Mouse (Mus musculus) left cerebral cortex, postnatal 36 days (tissue): ENCODE results near the gene Rbm7. TPM values are rescaled to one million over a fixed set of nuclear protein-coding genes. Genes with fewer than 3 reads are reported as not detected.
"Not testable (repeated sequence)": the region's sequence is repeated elsewhere in the genome, so short reads cannot be mapped to it uniquely, and the experiment has no call there.

Experiments used
- DNase-seq, 2 experiments: peaks; one replicate each; pipeline ENCODE4 v3.0.0; 2021 to 2022; ENCODE audit warnings: low spot score in 2 of 2, mixed read lengths in 1 of 2
- intact Hi-C: fragments of 180-260 bp; cut with DNase I; formaldehyde crosslinking; loops from one replicate; pipeline ENCODE4 v1.15.1; 2025
- total RNA-seq, 2 experiments: library from RNA; stranded (reverse); gene quantifications; 2 replicates each; pipeline ENCODE4 v1.2.3; 2021

Rbm7 gene
- total RNA-seq, result 10 to 100 TPM; 35.2 to 36.5 TPM

- intact Hi-C loops, result loop anchor here (1.0 kb wide), 1 partner anchor 15 kb away; the partner anchor contains the start of gene Rexo2
- DNase-seq, result peak; percentile 96 to 97
Observed at GRCm38 (mm10) chr9:48494817-48495547, at the start of gene Rbm7, which contains the start of gene Gm5617. Gene Rbm7, minus strand, starts transcription at chr9:48495299. Gene Gm5617, plus strand, starts transcription at chr9:48495442.

- DNase-seq, result no peak
- intact Hi-C loops, result no loop called here
Observed at GRCm38 (mm10) chr9:48538688-48539087, 43.6 kb upstream of the Rbm7 start.

DNA sequence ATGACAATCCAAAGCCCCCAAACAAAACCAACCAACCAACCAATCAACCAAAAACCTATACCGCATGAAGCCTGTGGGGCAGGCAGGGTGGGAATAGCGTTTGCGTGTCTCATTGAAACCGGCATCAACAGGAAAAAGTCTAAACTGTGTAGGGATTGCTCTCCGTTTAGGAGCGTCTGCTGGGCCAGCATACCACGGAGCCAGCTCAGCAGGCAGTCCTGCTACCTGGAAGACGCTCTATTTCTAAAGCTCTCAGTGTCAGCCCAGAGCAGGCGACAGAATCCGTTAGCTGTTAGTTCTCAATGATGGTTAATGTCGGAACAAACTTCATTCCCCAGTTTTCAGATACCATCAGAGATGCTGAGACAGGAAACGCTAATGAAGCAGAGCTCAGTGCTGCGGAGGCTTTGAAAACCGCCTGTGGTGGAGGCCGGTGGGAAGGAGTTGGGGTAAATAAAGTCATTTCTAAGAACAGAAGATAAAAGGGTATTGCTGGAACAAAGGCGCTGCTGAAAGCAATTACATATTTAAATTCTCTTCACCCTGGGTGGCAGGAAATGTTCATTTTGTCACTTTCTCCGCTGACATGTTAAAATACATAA lies 43.0 kb upstream of the Rbm7 start:
- DNase-seq, result no peak
- intact Hi-C loops, result no loop called here

DNA sequence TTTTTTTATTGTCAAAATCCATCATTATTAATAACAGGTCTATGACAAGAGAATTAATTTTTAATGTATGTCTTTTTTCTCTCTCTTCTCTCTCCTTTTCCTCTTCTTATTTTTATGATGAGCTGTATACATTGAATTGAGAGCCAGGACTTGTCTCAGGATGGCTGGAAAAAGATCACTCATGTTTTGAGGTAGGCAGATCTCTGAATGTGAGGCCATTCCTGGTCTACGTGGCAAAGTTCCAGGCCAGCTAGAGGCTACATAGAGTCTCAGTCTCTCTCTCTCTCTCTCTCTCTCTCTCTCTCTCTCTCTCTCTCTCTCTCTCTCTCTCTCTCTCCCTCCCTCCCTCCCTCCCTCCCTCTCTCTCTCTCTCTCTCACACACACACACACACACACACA lies 42.5 kb upstream of the Rbm7 start:
- intact Hi-C loops, DNase-seq: not testable (repeated sequence)

GRCm38 (mm10) chr9:48536414-48536813 lies 41.3 kb upstream of the Rbm7 start:
- DNase-seq, result no peak
- intact Hi-C loops, result no loop called here

DNA sequence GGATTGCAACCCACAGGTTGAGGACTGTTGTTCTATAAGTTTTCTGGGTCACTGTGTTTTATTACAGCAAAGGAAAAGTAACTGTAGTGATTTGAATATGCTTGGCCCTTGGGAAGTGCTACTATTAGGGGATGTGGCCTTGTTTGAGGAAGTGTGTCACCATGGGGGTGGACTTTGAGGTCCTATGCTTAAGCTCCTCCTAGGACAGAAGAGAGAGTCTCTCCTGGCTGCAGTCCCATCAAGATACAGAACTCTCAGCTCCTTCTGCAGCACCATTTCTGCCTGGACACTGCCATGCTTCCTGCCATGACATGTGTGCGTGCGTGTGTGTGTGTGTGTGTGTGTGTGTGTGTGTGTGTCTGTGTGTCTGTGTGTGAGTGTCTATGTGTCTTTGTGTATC lies 37.6 kb upstream of the Rbm7 start:
- DNase-seq, result no peak
- intact Hi-C loops, result no loop called here

- intact Hi-C loops, result no loop called here
- no peak for DNase-seq
Observed at GRCm38 (mm10) chr9:48532203-48532602, 37.1 kb upstream of the Rbm7 start.

DNA sequence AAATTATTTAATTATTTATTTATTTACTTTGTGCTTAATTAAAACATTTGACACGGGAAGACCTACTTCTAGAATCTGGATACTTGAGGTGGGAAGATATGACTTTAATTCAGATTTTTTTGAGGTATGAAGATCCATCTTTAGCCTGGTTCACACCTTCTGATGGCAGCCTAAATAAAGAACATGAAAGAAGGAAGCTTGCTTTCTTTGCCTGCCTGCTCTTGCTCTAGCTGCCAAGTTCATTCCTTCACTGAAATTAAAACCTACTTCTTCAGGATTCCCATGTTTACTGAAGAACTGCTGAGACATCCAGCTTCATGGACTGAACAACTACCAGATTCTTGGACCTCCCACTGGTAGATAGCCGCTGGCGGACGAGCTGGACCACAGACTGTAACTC lies 36.2 kb upstream of the Rbm7 start:
- intact Hi-C loops, result no loop called here
- no peak for DNase-seq

DNA sequence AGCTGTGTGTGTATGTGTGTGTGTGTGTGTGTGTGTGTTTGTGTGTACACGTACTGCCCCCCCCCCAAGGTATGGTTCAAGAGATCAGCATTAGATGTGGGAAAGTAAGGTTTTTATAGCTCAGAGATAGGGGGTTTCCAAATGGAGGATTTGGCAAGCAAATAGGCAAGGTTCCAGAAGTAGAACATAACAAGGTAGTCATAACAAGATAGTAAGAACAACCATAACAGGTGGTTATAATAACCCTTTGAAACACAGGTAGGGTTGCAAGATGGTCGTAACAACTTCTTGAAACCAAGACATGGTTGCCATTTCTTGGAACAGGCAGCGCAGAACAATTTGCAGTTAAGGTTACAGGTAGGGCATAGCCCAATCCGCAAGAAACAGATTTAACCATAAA lies 31.4 kb upstream of the Rbm7 start:
- intact Hi-C loops, result no loop called here
- DNase-seq, result no peak

DNA sequence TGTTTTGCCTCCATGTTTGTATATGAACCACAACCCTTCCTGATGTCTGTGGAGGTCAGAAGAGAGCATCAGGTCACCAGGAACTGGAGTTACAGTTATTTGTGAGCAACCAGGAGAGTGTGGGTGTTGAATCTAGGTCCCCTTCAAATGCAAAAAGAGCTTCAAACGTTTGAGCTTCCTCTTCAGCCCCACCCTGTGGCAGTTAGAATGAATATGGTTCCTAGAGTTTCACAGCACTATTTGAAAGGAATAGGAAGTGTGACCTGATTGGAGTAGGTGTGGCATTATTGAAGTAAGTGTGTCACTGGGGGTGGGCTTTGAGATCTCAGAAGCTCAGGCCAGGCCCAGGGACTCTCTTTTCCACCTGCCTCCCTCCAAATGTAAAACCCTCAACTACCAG lies 30.5 kb upstream of the Rbm7 start:
- intact Hi-C loops, result no loop called here
- DNase-seq, result no peak

DNA sequence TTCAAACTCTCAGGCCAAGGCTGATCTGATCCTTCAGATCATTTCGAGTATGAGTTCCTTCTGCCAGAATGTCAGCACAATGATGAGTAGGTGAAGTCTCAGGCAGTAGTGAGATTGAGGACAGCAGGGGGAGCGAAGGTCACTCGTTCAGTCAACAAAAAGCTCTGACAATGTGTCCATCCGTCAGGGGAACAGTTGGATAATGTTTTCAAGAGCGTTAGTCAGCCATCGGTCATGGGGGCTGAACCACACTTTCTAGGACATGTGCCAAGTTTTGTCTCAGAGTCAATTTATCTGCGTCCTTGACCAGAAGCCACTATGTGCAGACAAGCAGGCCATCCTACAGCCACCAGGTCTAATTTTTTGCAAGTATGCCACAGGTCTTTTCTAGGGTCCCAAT lies 25.3 kb upstream of the Rbm7 start:
- DNase-seq, result not testable (repeated sequence)

GRCm38 (mm10) chr9:48517372-48518130 lies 22.5 kb upstream of the Rbm7 start:
- no peak for DNase-seq
- intact Hi-C loops, result no loop called here

More for the DNA sequence above, 25.3 kb upstream of the Rbm7 start:
- intact Hi-C loops, result not testable (repeated sequence)

GRCm38 (mm10) chr9:48516615-48517371 lies 21.7 kb upstream of the Rbm7 start:
- intact Hi-C loops, result no loop called here
- DNase-seq, result no peak

DNA sequence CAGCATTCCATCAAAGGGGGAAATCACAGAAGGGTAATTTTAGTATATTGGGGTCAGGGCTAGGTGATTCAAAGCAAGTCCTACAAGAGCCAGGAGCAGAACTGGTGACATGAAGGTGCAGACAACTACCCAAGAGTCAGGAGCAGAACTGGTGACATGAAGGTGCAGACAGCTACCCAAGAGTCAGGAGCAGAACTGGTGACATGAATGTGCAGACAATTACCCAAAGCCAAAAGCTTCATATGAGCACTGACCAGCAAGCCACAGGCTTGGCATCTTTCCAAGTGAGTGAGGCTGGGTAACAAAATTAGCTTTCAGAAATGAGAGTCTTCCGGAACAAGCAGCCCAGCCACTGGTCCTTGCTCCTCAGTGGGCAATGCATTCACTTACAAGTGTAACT lies 20.2 kb upstream of the Rbm7 start:
- no peak for DNase-seq
- intact Hi-C loops, result no loop called here

- intact Hi-C loops, result no loop called here
- DNase-seq, result no peak
Observed at GRCm38 (mm10) chr9:48510134-48510533, 15.0 kb upstream of the Rbm7 start.

GRCm38 (mm10) chr9:48504741-48505365 lies 9.8 kb upstream of the Rbm7 start:
- intact Hi-C loops, result no loop called here
- DNase-seq, result peak; percentile 15 to 20

DNA sequence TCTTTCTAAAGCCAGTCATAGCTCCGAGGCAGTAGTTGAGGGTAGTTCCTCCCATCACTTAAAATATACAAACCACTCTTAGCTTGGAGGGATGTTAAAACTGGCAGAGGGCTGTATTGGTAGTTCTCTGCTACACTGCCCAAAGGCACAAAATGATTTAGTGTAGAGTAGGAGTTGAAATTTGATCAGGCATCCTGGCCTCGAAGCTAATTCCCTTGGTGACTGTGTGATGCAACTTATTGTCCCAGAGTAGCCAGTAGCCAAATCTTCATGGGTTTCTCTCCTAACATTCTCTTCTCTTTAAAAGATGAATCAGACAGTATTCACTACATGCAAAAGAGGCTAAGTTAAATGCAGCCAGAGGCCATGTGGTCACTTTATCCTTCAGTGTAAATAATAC lies 7.9 kb upstream of the Rbm7 start:
- intact Hi-C loops, result no loop called here
- DNase-seq, result no peak

DNA sequence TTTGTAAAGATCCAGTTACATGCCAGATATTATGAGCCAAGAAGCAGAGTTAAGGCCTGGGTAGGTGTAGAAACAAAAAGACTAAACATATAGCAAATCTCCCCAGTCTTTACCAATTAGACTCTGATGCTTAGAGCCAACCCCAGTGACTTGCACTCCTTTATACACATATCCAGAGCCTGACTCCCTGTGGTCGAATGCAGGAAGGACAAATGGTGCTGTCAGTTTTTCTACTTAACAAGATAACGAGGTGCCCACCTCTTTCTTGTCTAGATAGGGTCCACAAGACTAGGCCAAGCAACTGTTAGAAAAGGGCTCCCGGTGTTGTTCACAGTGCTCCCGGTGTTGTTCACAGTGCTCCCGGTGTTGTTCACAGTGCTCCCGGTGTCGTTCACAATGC lies 6.1 kb upstream of the Rbm7 start:
- intact Hi-C loops, result no loop called here
- no peak for DNase-seq

GRCm38 (mm10) chr9:48495548-48495932 lies 441 bp upstream of the Rbm7 start:
- intact Hi-C loops, result loop anchor here (1.0 kb wide), 1 partner anchor 15 kb away; the partner anchor contains the start of gene Rexo2
- no peak for DNase-seq
